Mouse (Mus musculus): Measurements from ENCODE around the gene Fam107b. TPM values are rescaled to one million over a fixed set of nuclear protein-coding genes. Genes with fewer than 3 reads are reported as not detected.

The Fam107b gene
- polyA plus RNA-seq, 1 experiment from 2014 or later, result 39.3 TPM

GRCm38 (mm10) chr2:3799767-3800554 lies 229.7 kb downstream of the Fam107b start:
- WGBS, result 13% methylated on average over 18 of the region's 18 CpGs
- H3K4me3 ChIP-seq, result peak overlapping the region; percentile 48
- H3K27me3 ChIP-seq (ENCODE audit: low read depth, poor library complexity, severe bottlenecking), result peaks cover 6% of the 10 kb centered on the region; the same call in 1 of the 2 replicates
- peaks cover 4% of the 10 kb centered on the region for H3K4me1 ChIP-seq
- DNase-seq (ENCODE audit: low spot score), result peak; percentile 47
- H3K27ac ChIP-seq (replicated peaks), result peak overlapping the region; percentile 57; the same call in 1 of the 2 replicates
- H3K36me3 ChIP-seq, result no peaks in the 10 kb centered on the region
- H3K9me3 ChIP-seq (replicated peaks), result no peaks in the 10 kb centered on the region

- H3K4me1 ChIP-seq, result peaks cover 4% of the 10 kb centered on the region
- no peaks in the 10 kb centered on the region for H3K36me3 ChIP-seq
- no peak for DNase-seq (ENCODE audit: low spot score)
- peaks cover 6% of the 10 kb centered on the region; the same call in 1 of the 2 replicates for H3K27me3 ChIP-seq (ENCODE audit: low read depth, poor library complexity, severe bottlenecking)
- H3K4me3 ChIP-seq, result no peak overlapping the region
- no peaks in the 10 kb centered on the region for H3K9me3 ChIP-seq (replicated peaks)
- WGBS, result 62% methylated on average over 5 of the region's 5 CpGs
- H3K27ac ChIP-seq (replicated peaks), result no peak overlapping the region
Observed at GRCm38 (mm10) chr2:3800555-3800878, 230.2 kb downstream of the Fam107b start.

DNA sequence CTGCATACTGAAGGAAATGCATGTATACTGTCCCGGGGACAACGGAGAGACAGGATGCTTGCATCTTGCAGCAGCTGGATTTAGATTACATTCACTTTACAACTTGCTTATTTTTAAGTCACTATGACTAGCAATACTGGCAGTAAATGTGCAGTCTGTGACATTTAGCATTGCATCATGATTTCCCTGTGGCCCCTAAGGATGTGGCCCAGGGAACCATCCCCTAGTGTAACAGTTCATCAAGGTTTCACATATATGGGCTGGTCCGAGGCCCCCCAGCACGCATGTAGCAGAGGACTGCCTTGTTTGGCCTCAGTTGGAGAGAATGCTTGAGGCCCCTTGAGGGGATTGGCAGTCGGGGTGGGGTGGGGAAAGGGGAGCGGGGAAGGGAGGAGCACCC lies 235.5 kb downstream of the Fam107b start:
- Histone ChIP-seq H3K36me3 (no peaks in the 10 kb centered on the region), H3K27ac (replicated peaks) (no peak overlapping the region), H3K9me3 (replicated peaks) (no peaks in the 10 kb centered on the region), H3K4me1 (no peaks in the 10 kb centered on the region), H3K27me3 (ENCODE audit: low read depth, poor library complexity, severe bottlenecking) (no peaks in the 10 kb centered on the region), H3K4me3 (no peak overlapping the region)
- 68% methylated on average over 6 of the region's 6 CpGs for WGBS
- DNase-seq (ENCODE audit: low spot score), result no peak

DNA sequence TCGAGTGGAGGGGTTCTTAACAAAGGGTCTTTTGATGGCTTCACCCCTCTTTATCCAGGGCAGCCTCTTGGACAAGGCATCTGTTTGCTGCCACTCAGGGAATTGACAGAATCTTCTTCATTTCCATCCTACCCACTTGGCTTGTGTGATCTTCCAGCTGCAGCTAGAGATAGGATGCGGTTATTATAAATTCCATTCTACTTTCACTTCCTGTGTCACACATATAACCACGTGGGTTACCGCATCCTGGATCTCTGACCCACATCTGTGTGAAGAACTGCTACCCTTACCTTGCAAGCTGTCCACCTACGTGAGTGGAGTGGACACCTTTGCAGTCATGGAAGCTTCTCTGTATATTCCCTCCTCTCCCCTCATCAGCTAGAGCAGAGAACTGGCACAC lies 240.0 kb downstream of the Fam107b start:
- Histone ChIP-seq H3K4me3 (no peak overlapping the region), H3K4me1 (no peaks in the 10 kb centered on the region), H3K36me3 (no peaks in the 10 kb centered on the region), H3K27me3 (ENCODE audit: low read depth, poor library complexity, severe bottlenecking) (no peaks in the 10 kb centered on the region), H3K27ac (replicated peaks) (no peak overlapping the region), H3K9me3 (replicated peaks) (no peaks in the 10 kb centered on the region)
- 78% methylated on average over 5 of the region's 5 CpGs for WGBS
- no peak for DNase-seq (ENCODE audit: low spot score)

DNA sequence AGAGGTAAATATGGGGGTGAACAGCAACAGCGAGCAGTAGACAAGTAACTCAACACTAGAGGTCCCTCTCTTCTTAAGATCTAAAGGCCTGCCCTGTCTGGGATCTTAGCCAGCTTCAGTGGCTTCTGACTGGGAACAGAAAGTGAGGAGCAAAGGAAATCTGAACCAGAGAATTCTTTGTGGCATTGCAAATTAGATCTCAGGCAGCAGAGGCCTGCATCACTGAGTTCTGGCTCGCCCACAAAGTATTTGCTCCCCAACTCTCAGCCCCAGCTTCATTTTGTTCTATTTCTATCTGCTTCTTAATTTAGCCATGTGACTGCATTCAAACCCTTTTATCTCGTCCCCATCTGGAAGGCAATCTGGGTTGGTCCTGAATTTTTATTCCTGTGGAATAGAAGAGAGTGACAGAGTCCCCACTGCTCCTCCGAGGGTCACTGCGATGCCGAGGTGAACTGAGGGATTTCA lies 245.9 kb downstream of the Fam107b start:
- WGBS, result 80% methylated on average over 6 of the region's 6 CpGs
- Histone ChIP-seq H3K27me3 (ENCODE audit: low read depth, poor library complexity, severe bottlenecking) (no peaks in the 10 kb centered on the region), H3K27ac (replicated peaks) (no peak overlapping the region), H3K36me3 (no peaks in the 10 kb centered on the region), H3K4me3 (no peak overlapping the region), H3K4me1 (no peaks in the 10 kb centered on the region), H3K9me3 (replicated peaks) (no peaks in the 10 kb centered on the region)
- no peak for DNase-seq (ENCODE audit: low spot score)

DNA sequence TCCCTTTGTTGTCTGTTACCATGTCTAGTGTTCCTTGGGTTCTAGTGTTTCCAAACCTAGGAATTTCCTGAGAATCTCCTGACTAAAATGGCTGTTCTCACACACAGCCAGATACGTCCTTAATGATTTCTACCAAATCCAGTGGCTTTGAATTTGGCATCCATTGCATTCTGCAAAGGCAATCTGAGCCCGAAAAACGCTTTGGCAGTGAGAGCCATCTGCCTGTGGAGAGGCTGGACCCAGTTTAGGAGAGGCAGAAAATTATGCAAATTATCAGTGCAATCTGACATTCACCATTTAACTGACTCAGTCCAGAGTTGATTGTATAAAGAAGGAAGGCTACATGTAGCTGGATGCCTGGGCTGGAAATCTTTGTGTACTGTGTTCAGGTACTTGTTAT lies 247.3 kb downstream of the Fam107b start:
- Histone ChIP-seq H3K4me3 (no peak overlapping the region), H3K36me3 (no peaks in the 10 kb centered on the region), H3K27ac (replicated peaks) (no peak overlapping the region), H3K4me1 (no peaks in the 10 kb centered on the region), H3K9me3 (replicated peaks) (no peaks in the 10 kb centered on the region), H3K27me3 (ENCODE audit: low read depth, poor library complexity, severe bottlenecking) (no peaks in the 10 kb centered on the region)
- WGBS, result 90% methylated on average over 3 of the region's 3 CpGs
- DNase-seq (ENCODE audit: low spot score), result no peak

DNA sequence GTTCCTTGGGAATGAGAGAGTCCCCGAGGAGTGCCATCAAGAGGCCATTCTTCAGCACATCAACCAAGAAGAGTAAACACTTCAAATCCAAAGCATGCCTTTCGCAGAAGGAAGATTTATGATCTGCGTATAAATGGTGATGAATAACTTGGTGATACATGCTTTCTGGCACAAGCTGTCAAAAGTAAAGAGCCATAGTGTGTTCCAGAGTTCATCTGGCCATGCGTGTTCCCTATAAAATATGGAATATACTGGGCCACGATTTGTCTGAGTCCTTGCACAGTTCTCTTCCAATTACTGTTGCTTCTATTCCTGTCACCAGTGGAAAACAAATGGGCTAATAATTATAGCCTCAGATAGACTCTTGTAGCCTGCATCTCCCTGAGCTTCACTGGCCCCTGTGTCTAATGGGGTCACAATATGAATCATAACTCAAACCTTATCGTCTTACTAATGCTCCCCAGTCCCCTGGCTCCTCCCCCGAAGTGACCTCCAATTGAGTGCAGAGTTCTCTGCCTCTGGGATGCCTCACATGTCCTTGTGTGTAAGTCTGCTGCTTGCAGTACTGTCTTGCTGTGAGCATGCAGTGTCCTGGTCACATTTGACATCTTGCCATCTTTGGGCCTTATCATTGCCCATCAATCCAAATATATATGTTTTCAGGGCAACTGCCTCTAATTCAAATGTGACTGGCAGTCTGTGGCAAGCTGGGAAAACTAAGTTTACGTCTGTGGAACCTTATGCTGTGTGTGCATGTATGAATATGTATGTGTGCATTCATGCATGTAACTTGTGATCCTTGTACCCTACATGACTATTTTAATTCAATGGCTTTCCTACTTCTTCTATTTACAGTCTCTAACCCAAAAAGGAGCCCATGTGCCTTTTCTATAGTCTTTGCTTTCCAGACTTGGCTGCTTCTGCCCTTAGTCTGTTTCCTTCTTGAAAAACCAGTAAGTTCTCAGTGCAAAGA lies 252.5 kb downstream of the Fam107b start:
- 82% methylated on average over 8 of the region's 8 CpGs for WGBS
- Histone ChIP-seq H3K27ac (replicated peaks) (no peak overlapping the region), H3K36me3 (no peaks in the 10 kb centered on the region), H3K4me3 (no peak overlapping the region), H3K9me3 (replicated peaks) (no peaks in the 10 kb centered on the region), H3K27me3 (ENCODE audit: low read depth, poor library complexity, severe bottlenecking) (no peaks in the 10 kb centered on the region), H3K4me1 (peaks cover 8% of the 10 kb centered on the region)
- DNase-seq (ENCODE audit: low spot score), result no peak

Other genes with a start within 250 kb of the Fam107b start
- gene Rpp38, start 237.8 kb upstream of the Fam107b start, polyA plus RNA-seq (2016; fragmentation: Nextera tagmentation; extraction: Ambion mirVana), result 23.4 and 23.5 TPM in 2 replicates
- gene Acbd7, start 234.3 kb upstream of the Fam107b start, polyA plus RNA-seq (2016; fragmentation: Nextera tagmentation; extraction: Ambion mirVana), result 0.41 TPM in 1 of 2 replicates, not detected in the other
- not detected in 2 replicates for gene Olah, start 173.3 kb upstream of the Fam107b start, polyA plus RNA-seq (2016; fragmentation: Nextera tagmentation; extraction: Ambion mirVana)
- not detected in 2 replicates for gene Meig1, start 147.8 kb upstream of the Fam107b start, polyA plus RNA-seq (2016; fragmentation: Nextera tagmentation; extraction: Ambion mirVana)
- 7.7 and 7.8 TPM in 2 replicates for gene Dclre1c, start 146.4 kb upstream of the Fam107b start, polyA plus RNA-seq (2016; fragmentation: Nextera tagmentation; extraction: Ambion mirVana)
- gene Suv39h2, start 95.5 kb upstream of the Fam107b start, polyA plus RNA-seq (2016; fragmentation: Nextera tagmentation; extraction: Ambion mirVana), result 36.3 and 40.5 TPM in 2 replicates
- gene Gm45902, start 57.7 kb upstream of the Fam107b start, polyA plus RNA-seq (2016; fragmentation: Nextera tagmentation; extraction: Ambion mirVana), result 9.9 and 10.9 TPM in 2 replicates
- gene Hspa14, start 57.7 kb upstream of the Fam107b start, polyA plus RNA-seq (2016; fragmentation: Nextera tagmentation; extraction: Ambion mirVana), result 134 and 141 TPM in 2 replicates
- gene Cdnf, start 57.5 kb upstream of the Fam107b start, polyA plus RNA-seq (2016; fragmentation: Nextera tagmentation; extraction: Ambion mirVana), result 0.16 and 0.47 TPM in 2 replicates